Mouse (Mus musculus) granulocyte monocyte progenitor cell, adult 5-6 weeks (primary cell): ENCODE data around the gene Mettl1. TPM values are rescaled to one million over a fixed set of nuclear protein-coding genes. Genes with fewer than 3 reads are reported as not detected.
A peak's percentile ranks its signal among the peaks of the same experiment; 100 is the strongest.
"Not testable (repeated sequence)": the region's sequence is repeated elsewhere in the genome, so short reads cannot be mapped to it uniquely, and the experiment has no call there.

Experiments
- ATAC-seq: replicated peaks from 2 replicates; pipeline ENCODE4 v1.8.0; 2016; ENCODE audit warnings: mild to moderate bottlenecking, moderate TSS enrichment, inconsistent platforms; ENCODE audit not compliant: poor library complexity, severe bottlenecking
- total RNA-seq, 2 experiments: library from RNA; stranded (forward) in 1 of 2; stranded (reverse) in 1 of 2; fragments of 200-712, 200-1000 nt in 1 of 2; fragments of >200 nt in 1 of 2; fragmentation: Nextera tagmentation in 1 of 2; gene quantifications; 2 replicates each; pipeline ENCODE4 v1.2.3; 2014 to 2017

Gene Mettl1
- total RNA-seq, 2 experiments from 2014 or later: 36.7 to 47.0 TPM

DNA sequence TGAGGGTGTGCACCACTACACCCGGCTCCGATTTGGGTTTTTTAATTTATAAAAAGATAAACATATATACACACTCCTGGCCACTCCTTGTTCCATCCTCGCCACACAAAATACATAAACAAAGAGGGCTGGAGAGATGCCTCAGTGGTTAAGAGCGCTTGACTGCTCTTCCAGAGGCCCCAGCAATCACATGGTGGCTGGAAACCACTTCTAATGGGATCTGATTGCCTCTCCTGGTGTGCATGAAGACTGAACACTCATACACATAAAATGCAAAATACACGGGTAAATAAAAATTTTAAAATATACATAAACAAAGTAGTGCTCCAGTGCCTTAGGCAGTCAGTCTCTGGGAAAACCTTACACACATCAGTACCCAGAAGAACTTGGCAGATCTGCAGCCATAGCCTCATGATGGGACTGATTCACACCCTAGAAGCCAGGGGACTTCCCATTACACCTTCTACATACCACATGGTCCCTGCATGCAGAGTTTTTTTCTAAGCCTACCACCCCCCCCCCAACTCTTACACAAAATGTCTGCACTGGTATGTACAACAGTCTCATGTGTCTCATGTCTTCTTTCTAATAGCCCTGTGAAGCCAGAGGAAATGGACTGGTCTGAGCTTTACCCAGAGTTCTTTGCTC is 1.4 kb downstream of the Mettl1 start:
- no peak for ATAC-seq

DNA sequence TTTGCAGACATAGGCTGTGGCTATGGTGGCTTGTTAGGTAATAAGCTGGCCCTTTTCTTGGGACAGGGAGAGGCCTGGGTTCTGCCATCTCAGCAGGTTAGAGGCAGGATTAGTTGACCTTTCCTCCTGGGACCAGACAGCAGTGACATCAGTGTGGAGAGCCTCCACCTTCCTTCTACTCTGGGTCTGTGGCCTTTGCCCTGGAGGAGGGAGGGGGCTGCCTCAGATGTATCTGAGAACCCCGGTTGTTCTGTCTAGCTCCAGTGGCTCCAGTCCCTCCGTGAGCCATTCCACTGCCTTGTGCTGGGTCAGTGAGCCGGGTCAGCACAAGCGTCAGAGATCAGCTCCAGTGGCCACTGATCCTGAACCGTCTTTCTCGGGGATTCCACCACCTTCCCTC is 2.0 kb downstream of the Mettl1 start:
- ATAC-seq: no peak

DNA sequence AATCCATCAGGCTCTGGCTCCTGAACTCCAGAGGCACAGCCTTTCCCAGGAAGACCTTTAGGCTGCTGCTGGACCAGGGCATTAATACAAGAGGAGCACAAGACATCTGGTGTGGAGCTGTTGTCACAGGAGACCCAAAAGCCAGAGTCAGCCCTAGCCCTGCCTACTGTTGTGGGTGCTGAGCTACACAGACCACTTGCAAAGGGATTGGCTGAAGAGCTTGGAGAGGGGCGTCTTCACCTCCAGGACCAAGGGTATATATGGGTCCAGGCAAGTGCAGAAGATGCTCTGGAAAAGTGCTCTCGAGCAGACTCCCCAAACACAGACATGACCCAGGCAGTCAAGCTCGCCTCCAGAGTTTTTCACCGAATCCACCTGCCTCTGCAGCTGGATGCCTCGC is 6.7 kb downstream of the Mettl1 start, which contains the start of gene Cyp27b1:
Gene Cyp27b1, plus strand, starts transcription at position 297 of the 400 bp plus-strand sequence.
- no peak for ATAC-seq

DNA sequence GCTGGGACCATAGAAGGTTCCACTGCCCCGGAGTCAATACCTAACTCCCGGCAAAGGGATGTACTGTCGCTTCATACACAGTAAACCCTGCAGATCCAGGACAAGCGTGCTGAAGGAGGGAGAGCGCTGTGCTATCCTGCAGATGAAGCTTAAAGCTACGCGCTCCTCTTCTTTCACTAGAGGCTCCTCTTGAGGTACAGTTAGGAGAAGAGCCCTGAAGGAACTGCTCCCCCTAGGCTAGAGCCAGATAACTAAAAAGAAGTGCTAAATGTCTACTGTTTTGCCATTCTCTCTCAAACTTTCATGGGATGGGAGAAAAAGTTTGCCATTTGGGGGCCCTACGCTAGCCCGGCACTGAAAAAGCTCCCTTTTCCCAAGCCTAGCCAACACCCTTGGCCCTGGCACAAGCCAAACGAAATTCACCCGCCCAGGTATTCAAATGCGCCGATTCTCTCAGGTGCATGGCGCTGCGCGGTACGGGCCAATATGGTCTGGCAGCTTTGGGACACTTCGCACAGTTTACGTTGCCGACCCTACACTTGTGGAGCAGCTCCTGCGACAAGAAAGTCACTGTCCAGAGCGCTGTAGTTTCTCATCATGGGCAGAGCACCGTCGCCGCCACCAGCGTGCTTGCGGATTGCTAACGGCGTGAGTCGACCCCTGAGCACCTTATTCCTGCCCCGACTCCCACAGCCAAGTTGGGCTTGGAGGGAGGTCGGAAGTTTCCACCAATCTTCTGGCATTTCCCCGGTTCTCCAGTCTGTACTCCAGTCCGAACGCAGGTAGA is 7.6 kb downstream of the Mettl1 start:
- ATAC-seq: peak; percentile 1; the same call in 1 of the 2 replicates

DNA sequence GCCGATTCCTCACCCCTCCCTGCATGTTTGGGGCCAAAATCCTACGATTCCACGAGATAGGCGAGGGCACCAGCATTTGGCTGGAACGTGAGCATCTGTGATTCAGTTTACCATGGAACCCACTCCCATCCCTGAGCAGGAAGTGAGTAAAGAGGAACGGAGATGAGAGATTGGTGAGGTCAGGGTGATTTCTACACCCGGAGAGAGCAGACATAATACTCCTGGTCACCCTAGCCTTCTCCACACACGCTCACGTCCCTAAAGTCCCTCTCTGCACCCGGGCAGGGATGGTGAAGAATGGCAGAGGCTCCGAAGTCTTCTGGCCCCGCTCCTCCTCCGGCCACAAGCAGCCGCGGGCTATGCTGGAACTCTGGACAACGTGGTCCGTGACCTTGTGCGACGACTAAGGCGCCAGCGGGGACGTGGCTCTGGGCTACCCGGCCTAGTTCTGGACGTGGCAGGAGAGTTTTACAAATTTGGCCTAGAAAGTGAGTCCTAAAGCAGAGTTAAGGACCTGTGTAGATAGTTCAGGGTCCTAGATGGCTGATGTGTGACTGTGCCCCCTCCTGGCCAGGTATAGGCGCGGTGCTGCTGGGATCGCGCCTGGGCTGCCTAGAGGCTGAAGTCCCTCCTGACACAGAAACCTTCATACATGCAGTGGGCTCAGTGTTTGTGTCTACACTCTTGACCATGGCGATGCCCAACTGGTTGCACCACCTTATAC is 8.3 kb downstream of the Mettl1 start:
- ATAC-seq: peak; percentile 55

DNA sequence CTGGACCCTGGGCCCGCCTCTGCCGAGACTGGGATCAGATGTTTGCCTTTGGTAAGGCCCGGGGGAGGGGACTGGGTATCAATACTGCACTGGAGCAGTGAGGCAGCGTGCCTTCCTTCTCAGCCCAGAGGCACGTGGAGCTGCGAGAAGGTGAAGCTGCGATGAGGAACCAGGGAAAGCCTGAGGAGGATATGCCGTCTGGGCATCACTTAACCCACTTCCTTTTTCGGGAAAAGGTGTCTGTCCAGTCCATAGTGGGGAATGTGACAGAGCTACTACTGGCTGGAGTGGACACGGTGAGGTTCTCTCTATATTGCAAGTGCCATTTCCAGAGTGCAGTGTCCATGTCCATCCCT is 8.9 kb downstream of the Mettl1 start:
- ATAC-seq: peak; percentile 71

DNA sequence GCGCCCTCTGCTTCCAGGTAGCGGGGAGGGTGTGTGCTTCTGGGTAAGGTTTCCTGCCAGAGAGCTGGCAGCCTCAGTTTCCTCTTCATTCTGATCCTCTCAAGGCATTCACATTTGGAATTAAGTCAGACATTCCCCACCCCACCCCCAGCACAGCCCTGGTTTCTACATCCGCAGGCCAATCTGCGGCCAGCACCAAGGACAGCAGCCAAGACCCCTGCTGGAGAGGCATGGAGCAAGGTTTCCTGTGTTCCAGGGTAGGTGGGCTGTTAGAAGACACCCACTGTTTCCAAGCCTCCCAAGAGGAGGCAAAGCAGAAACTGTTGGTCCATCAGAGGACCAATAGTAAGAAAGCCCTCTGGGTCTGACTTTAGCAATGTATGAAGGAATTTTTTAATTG is 13.4 kb downstream of the Mettl1 start:
- no peak; the same call in 1 of the 2 replicates for ATAC-seq

DNA sequence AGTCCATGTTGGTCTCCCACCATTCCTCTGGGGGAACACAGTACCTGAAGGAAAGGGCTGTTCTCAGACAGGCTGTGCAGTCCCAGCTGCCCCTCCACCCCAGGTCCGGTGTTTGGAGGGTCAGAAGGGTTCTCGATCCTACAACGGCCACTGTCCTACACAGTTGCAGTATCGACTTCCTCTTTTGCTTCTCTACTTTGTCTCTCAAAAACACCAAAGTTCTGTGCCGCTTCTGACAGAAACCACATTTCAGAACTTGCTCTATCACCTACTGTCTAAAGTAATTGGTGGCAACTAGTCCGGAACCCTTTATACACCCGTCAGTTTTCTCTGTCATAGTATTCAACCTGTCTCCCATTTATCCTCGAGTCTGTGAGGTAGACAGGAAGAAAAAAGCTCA is 14.2 kb downstream of the Mettl1 start:
- peak; percentile 33 for ATAC-seq

DNA sequence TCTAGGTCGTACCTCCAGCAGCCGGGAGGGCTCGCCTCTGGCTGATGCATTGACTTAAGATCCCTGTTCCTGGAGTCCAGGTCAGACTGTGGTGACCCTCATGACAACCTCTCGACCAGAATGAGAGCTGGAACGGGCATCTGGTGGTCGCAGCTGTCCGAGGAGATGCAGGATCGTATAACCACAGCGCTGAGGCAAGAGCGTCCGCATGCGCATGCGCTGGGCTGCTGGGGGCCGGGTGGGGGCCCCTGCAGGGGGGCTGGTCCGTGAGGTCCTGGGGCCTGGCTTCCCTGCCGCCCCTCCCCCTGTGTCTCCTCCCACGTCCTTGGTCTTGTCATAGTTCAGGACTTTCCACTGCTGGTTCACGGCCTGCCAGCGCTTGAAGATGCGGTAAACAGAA is 15.3 kb downstream of the Mettl1 start:
- no peak for ATAC-seq

DNA sequence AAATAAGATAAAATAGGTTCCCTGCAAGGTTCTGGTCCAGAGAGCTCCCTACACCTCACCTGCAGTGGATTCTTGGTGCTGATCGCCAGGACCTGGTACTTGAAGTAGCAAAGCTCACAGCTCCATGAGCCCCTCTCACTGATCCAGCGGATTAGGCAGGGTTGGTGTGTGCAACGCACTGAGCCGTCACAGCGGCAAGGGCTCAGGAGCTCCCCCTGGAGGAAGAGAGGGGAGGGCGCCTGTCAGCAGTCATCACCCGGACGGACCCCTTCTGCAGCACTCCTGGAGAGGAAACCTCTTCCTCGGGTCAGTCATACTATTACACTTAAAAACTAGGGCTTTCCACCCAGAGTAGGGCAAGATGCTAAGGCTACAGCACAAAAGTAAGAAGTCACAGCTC is 16.9 kb downstream of the Mettl1 start:
- peak; percentile 72 for ATAC-seq

DNA sequence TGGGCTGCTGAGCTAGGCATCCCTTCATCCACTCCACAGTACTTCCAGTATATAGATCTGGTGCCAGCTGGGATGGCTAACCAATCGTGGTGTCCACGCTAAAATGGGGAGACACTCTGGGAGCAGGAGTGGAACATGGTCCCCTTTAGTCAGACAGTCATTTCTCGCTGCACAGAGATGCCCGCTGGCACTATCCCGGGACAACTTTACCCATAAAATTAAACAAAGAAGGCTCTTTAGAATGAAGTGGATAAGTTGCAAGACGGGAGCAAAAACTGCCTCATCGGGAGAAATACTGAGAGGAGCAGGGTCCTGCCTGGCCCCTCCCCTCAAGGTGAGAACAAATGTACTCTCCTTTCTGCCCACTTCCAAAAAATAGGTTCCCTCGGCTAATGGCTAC is 17.5 kb downstream of the Mettl1 start:
- no peak for ATAC-seq

DNA sequence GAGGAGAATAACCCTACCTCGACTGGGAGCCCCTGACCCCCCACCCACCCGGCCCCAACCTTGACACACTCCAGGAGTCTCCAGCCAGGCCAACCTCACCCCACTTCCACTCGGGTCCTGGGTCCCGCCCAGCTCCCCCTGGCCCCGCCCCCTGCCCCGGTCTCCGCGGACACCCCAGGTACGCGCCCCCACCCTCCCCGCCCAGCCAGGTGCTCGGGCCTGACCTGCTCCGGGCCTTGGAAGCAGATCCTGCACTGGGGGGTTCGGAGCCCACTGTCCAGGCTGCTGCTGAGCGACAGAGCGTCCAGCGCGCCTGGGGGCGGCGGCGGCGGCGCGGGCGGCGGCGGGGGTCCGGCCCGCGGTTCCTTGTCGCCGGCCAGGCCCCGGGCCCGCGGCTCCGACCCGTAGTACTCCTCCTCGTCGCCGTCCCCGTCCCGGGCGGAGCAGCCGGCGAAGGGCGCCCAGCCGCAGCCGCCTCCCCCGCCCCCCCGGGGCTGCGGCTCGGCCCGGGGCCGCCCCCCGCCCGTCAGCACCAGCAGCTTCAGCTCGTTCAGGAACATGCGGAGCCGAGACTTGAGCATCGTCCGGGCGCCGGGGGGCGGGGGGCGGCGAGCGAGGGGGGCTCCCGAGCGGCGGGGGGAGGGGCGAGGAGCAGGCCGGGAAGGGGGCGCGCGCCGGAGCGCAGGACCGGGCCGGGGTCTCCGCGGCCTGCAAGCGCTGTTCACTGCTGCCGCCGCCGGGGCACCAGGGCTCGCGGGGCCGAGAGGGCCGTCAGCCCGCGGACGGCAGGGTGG is 18.2 kb downstream of the Mettl1 start:
- no peak for ATAC-seq

DNA sequence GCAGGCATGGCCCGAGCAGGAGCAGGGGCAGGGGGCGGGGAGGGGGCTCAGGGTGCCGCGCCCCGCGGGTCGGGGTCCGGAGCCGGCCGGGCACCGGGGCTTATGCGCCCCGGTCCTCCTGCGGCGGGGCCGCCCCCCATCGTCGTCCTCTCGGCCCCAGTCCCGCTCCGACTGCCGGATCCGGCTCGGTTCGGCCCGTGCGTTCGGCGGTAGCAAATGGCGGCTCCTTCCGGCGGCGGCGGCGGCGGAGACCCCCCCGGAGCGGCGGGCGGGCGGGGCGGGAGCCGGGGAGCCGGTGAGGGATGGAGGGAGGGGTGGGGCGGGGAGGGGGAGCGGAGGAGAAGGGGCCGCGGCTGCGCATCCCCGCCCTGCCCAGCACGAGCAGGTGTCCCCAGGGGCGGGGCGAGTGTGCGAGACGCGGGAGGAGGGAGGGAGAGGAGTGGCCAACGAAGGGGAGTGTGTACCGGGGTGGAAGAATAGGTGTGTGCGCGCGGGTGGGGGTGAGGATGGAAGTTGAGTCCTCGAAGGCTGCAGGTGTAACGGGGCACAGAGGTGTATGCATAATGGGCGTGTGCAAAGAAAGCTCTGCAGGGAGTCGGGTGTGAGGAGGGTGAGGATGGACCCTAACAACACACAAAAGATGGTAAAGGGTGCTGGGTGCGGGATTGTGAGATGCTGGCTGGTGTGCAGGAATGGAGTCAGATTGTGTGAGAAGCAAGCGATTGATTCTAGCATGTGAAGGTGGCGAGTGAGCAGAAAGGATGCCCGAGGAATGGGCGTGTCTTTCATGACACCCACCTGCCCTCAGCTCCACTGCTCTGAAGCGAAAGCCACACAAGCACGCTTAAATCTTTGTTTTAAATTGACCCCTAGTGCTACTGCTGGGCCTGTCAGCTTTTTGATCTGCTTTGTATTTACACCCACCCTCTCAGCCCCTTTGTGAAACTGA is 19.0 kb downstream of the Mettl1 start, which contains the start of gene March9:
Gene March9, minus strand, starts transcription at position 217 of the 949 bp plus-strand sequence.
- ATAC-seq: no peak

DNA sequence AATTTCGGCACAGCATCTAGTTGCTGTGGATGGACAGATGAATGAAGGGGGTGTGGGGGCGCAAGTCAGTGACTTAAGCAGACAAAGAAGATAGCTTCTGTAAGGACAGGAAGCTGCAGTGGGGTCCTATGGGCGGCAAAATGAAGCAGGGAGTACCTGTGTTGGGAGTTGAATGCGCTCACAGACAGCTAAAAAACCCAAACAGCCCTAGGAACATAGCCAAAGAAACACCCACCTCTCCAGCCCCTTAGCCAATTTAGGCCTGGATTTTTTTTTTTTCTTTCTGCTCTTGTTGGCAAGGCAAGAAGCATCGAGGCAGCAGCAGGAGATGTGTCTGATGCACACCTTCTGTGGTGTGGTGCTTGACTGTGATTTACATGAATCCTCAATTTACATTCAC is 19.9 kb downstream of the Mettl1 start:
- no peak for ATAC-seq

DNA sequence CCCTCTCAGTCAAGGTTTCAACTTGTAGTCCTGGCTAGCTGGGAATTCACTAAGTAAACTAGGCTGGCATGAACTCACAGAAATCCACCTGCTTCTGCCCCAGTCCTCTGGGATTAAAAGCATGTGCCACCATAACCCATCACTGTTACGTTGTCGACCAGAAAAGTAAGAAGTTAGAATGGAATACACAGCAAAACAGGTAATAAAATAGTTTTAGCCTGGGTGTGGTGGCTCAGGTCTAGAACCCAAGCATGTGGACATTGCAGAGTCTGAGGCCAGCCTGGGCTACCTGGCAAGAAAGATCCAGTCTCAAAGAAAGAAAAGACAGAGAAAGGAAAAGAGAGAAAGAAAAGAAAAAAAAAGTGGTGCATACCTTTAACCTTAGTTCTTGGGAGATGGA is 20.3 kb downstream of the Mettl1 start:
- ATAC-seq: no peak

DNA sequence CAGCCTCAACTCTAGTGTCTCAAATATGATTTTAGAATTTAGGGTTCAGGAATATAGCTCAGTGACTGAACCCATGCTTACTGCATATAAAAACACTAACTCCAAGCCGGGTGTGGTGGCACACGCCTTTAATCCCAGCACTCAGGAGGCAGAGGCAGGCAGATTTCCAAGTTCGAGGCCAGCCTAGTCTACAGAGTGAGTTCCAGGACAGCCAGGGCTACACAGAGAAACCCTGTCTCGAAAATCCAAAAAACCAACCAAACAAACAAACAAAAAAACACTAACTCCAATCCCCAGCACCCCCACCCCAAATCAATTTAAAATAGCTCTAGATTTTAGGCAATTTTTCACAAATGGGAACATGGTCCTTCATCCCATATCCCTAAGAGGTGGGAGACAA is 20.9 kb downstream of the Mettl1 start:
- not testable (repeated sequence) for ATAC-seq

DNA sequence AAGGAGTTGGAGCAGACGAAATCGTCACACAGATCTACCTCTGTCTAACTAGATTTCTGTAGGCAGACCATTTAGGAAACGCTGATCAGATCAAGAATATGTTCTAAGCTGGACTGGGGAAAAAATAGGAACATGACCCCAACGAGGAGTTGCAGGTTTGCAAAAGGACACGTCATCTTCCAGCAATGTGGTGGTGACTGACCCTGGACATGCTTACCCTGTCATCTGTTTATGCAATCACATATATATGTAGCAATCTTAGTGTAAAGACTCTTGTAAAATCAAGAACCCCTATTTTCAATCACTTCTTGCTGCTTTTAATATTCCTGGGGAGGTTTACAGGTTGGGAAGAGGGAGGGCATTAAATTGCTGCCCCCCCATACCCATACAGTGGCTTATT is 21.3 kb downstream of the Mettl1 start:
- peak; percentile 57 for ATAC-seq

DNA sequence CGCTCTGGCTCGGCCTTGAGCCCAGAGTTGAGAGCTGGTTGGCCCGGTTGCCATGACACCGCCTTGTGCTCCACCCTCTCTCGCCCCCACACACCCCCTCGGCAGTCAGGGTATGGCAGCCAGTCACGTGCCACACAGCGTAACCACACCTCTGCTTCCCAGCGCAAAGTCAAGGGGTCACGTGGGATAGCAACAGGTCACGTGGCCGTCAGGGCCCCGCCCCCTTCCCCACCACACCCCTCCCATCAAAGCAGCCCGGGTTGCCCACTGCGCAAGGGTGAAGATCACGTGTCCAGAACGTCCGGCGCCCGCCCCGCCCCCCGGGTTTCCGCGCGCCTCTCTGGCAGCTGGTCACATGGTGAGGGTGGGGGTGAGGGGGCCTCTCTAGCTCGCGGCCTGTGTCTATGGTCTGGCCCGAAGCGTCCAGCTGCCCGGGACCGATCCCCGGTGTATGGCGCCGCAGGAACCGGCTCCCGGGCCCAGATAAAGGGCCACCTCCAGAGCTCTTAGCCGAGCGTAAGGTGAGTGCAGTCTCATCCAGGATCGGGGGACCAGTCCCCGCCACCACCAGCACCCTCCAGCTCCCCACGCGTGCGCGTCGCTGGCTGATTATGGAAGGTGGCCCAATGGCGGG is 22.1 kb downstream of the Mettl1 start, which contains the start of gene Cdk4:
Gene Cdk4, plus strand, starts transcription at position 296 of the 634 bp plus-strand sequence.
- peak; percentile 69 for ATAC-seq
